Mouse (Mus musculus): Measurements from ENCODE around the gene H13. TPM values are rescaled to one million over a fixed set of nuclear protein-coding genes. Genes with fewer than 3 reads are reported as not detected.
"Not testable (repeated sequence)": the region's sequence is repeated elsewhere in the genome, so short reads cannot be mapped to it uniquely, and the experiment has no call there.

H13 gene
- total RNA-seq, 2 experiments from 2014 or later: 149 to 160 TPM

- DNase-seq: no peak
- intact Hi-C loops (cut with DNase I): loop anchor here (5.0 kb wide), 1 partner anchor 40 kb away; no protein-coding TSS in a partner anchor
Observed at GRCm38 (mm10) chr2:152657398-152657797, 11.9 kb upstream of the H13 start.

- no peak for DNase-seq
- intact Hi-C loops (cut with DNase I): no loop called here
Observed at GRCm38 (mm10) chr2:152661163-152661562, 8.1 kb upstream of the H13 start.

- intact Hi-C loops (cut with DNase I); DNase-seq: not testable (repeated sequence)
Observed at GRCm38 (mm10) chr2:152666191-152666590, 3.1 kb upstream of the H13 start.

GRCm38 (mm10) chr2:152669639-152670484 lies 601 bp downstream of the H13 start:
- intact Hi-C loops (cut with DNase I): no loop called here
- peak; percentile 61 for DNase-seq

- intact Hi-C loops (cut with DNase I): no loop called here
- no peak for DNase-seq
Observed at GRCm38 (mm10) chr2:152670983-152671641, 1.9 kb downstream of the H13 start.

- DNase-seq: peak; percentile 48
- intact Hi-C loops (cut with DNase I): no loop called here
Observed at GRCm38 (mm10) chr2:152671642-152671999, 2.4 kb downstream of the H13 start.

- intact Hi-C loops (cut with DNase I): no loop called here
- no peak for DNase-seq
Observed at GRCm38 (mm10) chr2:152672166-152672565, 2.9 kb downstream of the H13 start.

GRCm38 (mm10) chr2:152674148-152674547 lies 4.9 kb downstream of the H13 start:
- DNase-seq: no peak
- intact Hi-C loops (cut with DNase I): no loop called here

GRCm38 (mm10) chr2:152675252-152675791 lies 6.1 kb downstream of the H13 start:
- DNase-seq: no peak
- intact Hi-C loops (cut with DNase I): loop anchor here (5.0 kb wide), 1 partner anchor 58 kb away; no protein-coding TSS in a partner anchor

GRCm38 (mm10) chr2:152678302-152678701 lies 9.0 kb downstream of the H13 start:
- DNase-seq: no peak
- intact Hi-C loops (cut with DNase I): loop anchor here (5.0 kb wide), 1 partner anchor 61 kb away; no protein-coding TSS in a partner anchor

- intact Hi-C loops (cut with DNase I): loop anchor here (5.0 kb wide), 1 partner anchor 62 kb away; no protein-coding TSS in a partner anchor
- no peak for DNase-seq
Observed at GRCm38 (mm10) chr2:152678925-152679324, 9.7 kb downstream of the H13 start.

GRCm38 (mm10) chr2:152679701-152680355 lies 10.6 kb downstream of the H13 start:
- intact Hi-C loops (cut with DNase I): loop anchor here (5.0 kb wide), 1 partner anchor 63 kb away; no protein-coding TSS in a partner anchor
- no peak for DNase-seq

- no peak for DNase-seq
- intact Hi-C loops (cut with DNase I): no loop called here
Observed at GRCm38 (mm10) chr2:152683086-152683485, 13.8 kb downstream of the H13 start.

- no peak for DNase-seq
- intact Hi-C loops (cut with DNase I): no loop called here
Observed at GRCm38 (mm10) chr2:152686399-152686798, 17.1 kb downstream of the H13 start.

GRCm38 (mm10) chr2:152686806-152687267 lies 17.6 kb downstream of the H13 start, which contains the start of gene Mcts2:
TSS of gene Mcts2 (plus strand) at chr2:152687035.
- intact Hi-C loops (cut with DNase I): no loop called here
- peak; percentile 97 for DNase-seq

GRCm38 (mm10) chr2:152691564-152692217 lies 22.4 kb downstream of the H13 start:
- DNase-seq: no peak
- intact Hi-C loops (cut with DNase I): no loop called here

GRCm38 (mm10) chr2:152693233-152693632 lies 24.0 kb downstream of the H13 start:
- intact Hi-C loops (cut with DNase I): no loop called here
- DNase-seq: peak; percentile 78

- intact Hi-C loops (cut with DNase I): no loop called here
Observed at GRCm38 (mm10) chr2:152693735-152694134, 24.5 kb downstream of the H13 start.

GRCm38 (mm10) chr2:152694708-152695107 lies 25.4 kb downstream of the H13 start:
- DNase-seq: no peak
- intact Hi-C loops (cut with DNase I): no loop called here

More at GRCm38 (mm10) chr2:152693735-152694134, 24.5 kb downstream of the H13 start:
- no peak for DNase-seq

- no peak for DNase-seq
- intact Hi-C loops (cut with DNase I): loop anchor here (2.0 kb wide), 1 partner anchor 135 kb away; the partner anchor contains the start of gene Bcl2l1
Observed at GRCm38 (mm10) chr2:152696016-152696415, 26.8 kb downstream of the H13 start.
